Mouse (Mus musculus) kidney, embryonic 14.5 days (tissue): ENCODE measurements at regions not wholly inside any gene's neighbourhood (a gene's known extent, or its start where the extent isn't known, plus 50 kb on each side); places are given as distances from the start of the nearest gene placed in this dataset.

Source experiments
- ATAC-seq: fragments of 200-750 bp; cut with Nextera tagmentation; 2 replicates; pipeline ENCODE4 v1.8.0; 2017; ENCODE audit warnings: moderate number of reproducible peaks, mild to moderate bottlenecking, moderate TSS enrichment, moderate library complexity; ENCODE audit not compliant: low FRiP score, low TSS enrichment
- H3K27ac ChIP-seq: fragments of 300-500 bp; sonication (generic); 2 replicates; pipeline ENCODE4 v1.5.1; 2014; ENCODE audit warnings: low read depth, mild to moderate bottlenecking, low read length, moderate library complexity, mixed read lengths
- H3K27me3 ChIP-seq: fragments of 300-500 bp; sonication (generic); 2 replicates; pipeline ENCODE4 v1.6.1; 2014; ENCODE audit warnings: mild to moderate bottlenecking, low read length; ENCODE audit not compliant: control insufficient read depth, insufficient read depth
- H3K36me3 ChIP-seq: fragments of 300-500 bp; sonication (generic); 2 replicates; pipeline ENCODE4 v1.6.1; 2014; ENCODE audit warnings: low read length, mixed read lengths; ENCODE audit not compliant: control insufficient read depth, insufficient read depth
- H3K4me1 ChIP-seq: fragments of 300-500 bp; sonication (generic); 2 replicates; pipeline ENCODE4 v1.6.1; 2014; ENCODE audit warnings: low read length, mixed read lengths; ENCODE audit not compliant: control insufficient read depth, insufficient read depth
- H3K4me2 ChIP-seq: fragments of 300-500 bp; sonication (generic); replicated peaks from 2 replicates; pipeline ENCODE4 v1.6.1; 2014; ENCODE audit warnings: low read depth, mild to moderate bottlenecking, low read length
- H3K4me3 ChIP-seq: fragments of 300-500 bp; sonication (generic); 2 replicates; pipeline ENCODE4 v1.5.1; 2014; ENCODE audit warnings: mild to moderate bottlenecking, low read length
- H3K9ac ChIP-seq: fragments of 300-500 bp; sonication (generic); 2 replicates; pipeline ENCODE4 v1.6.1; 2014; ENCODE audit warnings: low read depth, mild to moderate bottlenecking, low read length, moderate library complexity
- H3K9me3 ChIP-seq: fragments of 300-500 bp; sonication (generic); 2 replicates; pipeline ENCODE4 v1.6.1; 2016; ENCODE audit warnings: low read length; ENCODE audit not compliant: control insufficient read depth
- WGBS: fragments of 180-500 bp; shearing (Covaris S2); extraction: QIAGEN DNeasy Blood & Tissue Kit; methylation state at CpG from one replicate; pipeline ENCODE4 v1.1.7; 2014; 5-methylcytosine and 5-hydroxymethylcytosine counted together

GRCm38 (mm10) chr12:70729961-70730360 is 95.4 kb upstream of the Frmd6 start:
- Histone ChIP-seq H3K4me2 (no peak overlapping the region), H3K9me3 (no peaks in the 10 kb centered on the region), H3K27ac (0 out of 2 replicates have a peak overlapping the region, but pooled peaks have one; percentile 12), H3K4me3 (no peak overlapping the region), H3K36me3 (no peaks in the 10 kb centered on the region), H3K4me1 (no peaks in the 10 kb centered on the region), H3K27me3 (no peaks in the 10 kb centered on the region), H3K9ac (no peak overlapping the region)
- 23% methylated on average over 6 of the region's 6 CpGs for WGBS
- peak; percentile 59; the same call in 1 of the 2 replicates for ATAC-seq

DNA sequence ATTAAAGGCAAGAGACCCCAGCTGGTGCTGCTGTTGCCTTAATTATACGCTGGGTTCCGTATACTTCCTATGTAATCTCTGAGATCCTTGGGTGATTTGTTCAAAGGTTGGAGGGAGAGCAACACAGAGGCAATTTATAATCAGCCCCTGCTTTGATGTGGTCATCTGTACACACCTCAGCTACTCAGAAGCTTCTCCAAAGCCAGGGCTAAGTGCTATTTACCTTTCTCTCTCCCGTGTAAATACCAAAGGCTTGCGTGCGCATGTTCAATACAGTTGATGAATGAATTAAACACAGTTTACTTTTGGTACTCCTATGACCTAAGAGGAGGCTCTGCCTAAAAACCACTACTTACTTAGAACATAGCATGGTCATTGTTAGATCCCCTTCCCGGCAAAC is 93.8 kb upstream of the Frmd6 start:
- H3K9ac ChIP-seq, result no peak overlapping the region
- H3K9me3 ChIP-seq, result no peaks in the 10 kb centered on the region
- no peaks in the 10 kb centered on the region for H3K27me3 ChIP-seq
- H3K27ac ChIP-seq, result no peak overlapping the region
- H3K4me3 ChIP-seq, result no peak overlapping the region
- no peaks in the 10 kb centered on the region for H3K4me1 ChIP-seq
- no peaks in the 10 kb centered on the region for H3K36me3 ChIP-seq
- H3K4me2 ChIP-seq, result no peak overlapping the region
- peak; percentile 32; the same call in 1 of the 2 replicates for ATAC-seq
- WGBS, result 62% methylated on average over 6 of the region's 6 CpGs

- Histone ChIP-seq H3K9me3 (no peaks in the 10 kb centered on the region), H3K27me3 (no peaks in the 10 kb centered on the region), H3K4me1 (no peaks in the 10 kb centered on the region), H3K9ac (no peak overlapping the region), H3K4me2 (no peak overlapping the region), H3K27ac (no peak overlapping the region), H3K4me3 (no peak overlapping the region), H3K36me3 (no peaks in the 10 kb centered on the region)
- WGBS, result 94% methylated on average over 3 of the region's 3 CpGs
- ATAC-seq, result no peak
These were observed 92.7 kb upstream of the Frmd6 start for GRCm38 (mm10) chr12:70732591-70732990.

DNA sequence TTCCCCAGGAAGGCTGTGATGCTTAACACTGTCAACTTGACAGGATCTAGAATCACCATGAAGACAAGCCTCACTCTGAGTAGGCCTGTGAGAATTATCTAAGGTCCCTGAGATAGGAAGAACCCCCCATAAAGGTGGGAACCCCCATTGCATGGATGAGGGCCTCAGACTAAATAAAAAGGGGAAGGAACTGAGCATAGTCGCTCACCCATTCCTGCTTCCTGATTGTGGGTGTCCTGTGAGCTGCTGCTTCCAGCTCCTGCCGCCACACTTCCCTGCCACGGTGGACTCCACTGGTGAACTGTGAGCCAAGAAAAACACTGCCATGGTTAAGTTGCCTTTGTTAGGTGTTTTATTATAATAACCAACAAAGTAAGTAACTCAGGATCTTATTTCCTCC is 86.8 kb upstream of the Frmd6 start:
- Histone ChIP-seq H3K9me3 (no peaks in the 10 kb centered on the region), H3K27ac (no peak overlapping the region), H3K4me1 (no peaks in the 10 kb centered on the region), H3K4me3 (no peak overlapping the region), H3K36me3 (no peaks in the 10 kb centered on the region), H3K9ac (no peak overlapping the region), H3K27me3 (no peaks in the 10 kb centered on the region), H3K4me2 (no peak overlapping the region)
- WGBS, result 85% methylated on average over 3 of the region's 3 CpGs
- ATAC-seq, result no peak

- Histone ChIP-seq H3K27me3 (no peaks in the 10 kb centered on the region), H3K27ac (no peak overlapping the region), H3K4me3 (no peak overlapping the region), H3K36me3 (no peaks in the 10 kb centered on the region), H3K4me1 (no peaks in the 10 kb centered on the region), H3K4me2 (no peak overlapping the region), H3K9ac (no peak overlapping the region), H3K9me3 (no peaks in the 10 kb centered on the region)
- no peak for ATAC-seq
- 80% methylated on average over 6 of the region's 6 CpGs for WGBS
These were observed 86.0 kb upstream of the Frmd6 start for GRCm38 (mm10) chr12:70739316-70739715.

GRCm38 (mm10) chr12:70739766-70740165 is 85.5 kb upstream of the Frmd6 start:
- Histone ChIP-seq H3K36me3 (no peaks in the 10 kb centered on the region), H3K27ac (no peak overlapping the region), H3K4me3 (no peak overlapping the region), H3K4me2 (no peak overlapping the region), H3K9me3 (no peaks in the 10 kb centered on the region), H3K27me3 (no peaks in the 10 kb centered on the region), H3K4me1 (no peaks in the 10 kb centered on the region), H3K9ac (no peak overlapping the region)
- 63% methylated on average over 7 of the region's 7 CpGs for WGBS
- no peak for ATAC-seq

GRCm38 (mm10) chr12:70742836-70743235 is 82.5 kb upstream of the Frmd6 start:
- WGBS, result 47% methylated on average over 3 of the region's 3 CpGs
- Histone ChIP-seq H3K4me1 (no peaks in the 10 kb centered on the region), H3K36me3 (no peaks in the 10 kb centered on the region), H3K4me2 (no peak overlapping the region), H3K27ac (no peak overlapping the region), H3K4me3 (no peak overlapping the region), H3K9ac (no peak overlapping the region), H3K9me3 (no peaks in the 10 kb centered on the region), H3K27me3 (no peaks in the 10 kb centered on the region)
- no peak for ATAC-seq

DNA sequence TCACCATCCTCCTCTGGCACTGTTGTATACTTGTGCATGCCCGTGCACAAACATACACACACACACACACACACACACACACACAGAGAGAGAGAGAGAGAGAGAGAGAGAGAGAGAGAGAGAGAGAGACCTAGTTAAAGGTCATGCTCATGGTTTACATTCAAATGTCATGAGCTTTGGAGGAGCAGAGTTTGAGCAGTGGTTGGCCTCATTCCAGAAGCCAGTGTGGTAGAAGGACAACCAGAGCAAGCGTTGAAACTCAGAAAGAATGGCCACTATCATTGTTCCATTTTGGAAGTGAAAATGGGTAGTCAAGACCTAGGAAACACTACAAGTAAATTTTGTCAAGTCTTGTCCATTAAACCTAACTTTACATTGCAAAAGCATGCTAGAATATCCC is 79.6 kb upstream of the Frmd6 start:
- H3K27me3 ChIP-seq, result no peaks in the 10 kb centered on the region

DNA sequence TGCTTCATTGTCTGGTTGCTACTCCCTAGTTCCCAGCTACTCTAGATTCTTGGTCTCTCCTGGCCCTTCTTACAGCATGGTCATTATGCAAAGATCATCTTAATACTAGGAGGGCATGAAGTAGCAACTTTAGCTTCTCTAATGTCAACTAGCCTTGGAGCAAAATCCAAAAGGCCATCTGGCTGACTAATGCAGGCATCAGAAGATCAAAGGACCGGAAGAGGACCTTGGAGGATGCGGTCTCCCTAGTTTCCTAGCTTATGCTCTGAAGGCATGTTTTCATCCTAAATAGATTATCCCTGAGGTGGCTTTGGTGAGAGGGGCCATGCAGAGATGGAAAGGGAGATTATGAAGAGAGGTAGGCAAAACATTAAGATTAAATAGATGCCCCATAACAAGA is 75.7 kb upstream of the Frmd6 start:
- no peaks in the 10 kb centered on the region for H3K36me3 ChIP-seq
- H3K4me3 ChIP-seq, result no peak overlapping the region
- no peaks in the 10 kb centered on the region for H3K9me3 ChIP-seq
- 68% methylated on average over 2 of the region's 2 CpGs for whole genome bisulfite sequencing
- ATAC-seq, result no peak
- no peak overlapping the region for H3K9ac ChIP-seq
- no peak overlapping the region for H3K4me2 ChIP-seq
- H3K27ac ChIP-seq, result no peak overlapping the region
- peaks cover 3% of the 10 kb centered on the region; the same call in 1 of the 2 replicates for H3K4me1 ChIP-seq
- no peaks in the 10 kb centered on the region for H3K27me3 ChIP-seq

More for the DNA sequence above, 79.6 kb upstream of the Frmd6 start:
- no peak overlapping the region for H3K9ac ChIP-seq
- H3K4me1 ChIP-seq, result no peaks in the 10 kb centered on the region
- 82% methylated on average over 2 of the region's 2 CpGs for WGBS
- no peaks in the 10 kb centered on the region for H3K9me3 ChIP-seq
- no peak for ATAC-seq
- no peak overlapping the region for H3K4me2 ChIP-seq
- no peak overlapping the region for H3K27ac ChIP-seq
- no peaks in the 10 kb centered on the region for H3K36me3 ChIP-seq
- no peak overlapping the region for H3K4me3 ChIP-seq
